Mouse (Mus musculus) embryo, embryonic 11.5 days (tissue): ENCODE measurements at regions not wholly inside any gene's neighbourhood (a gene's known extent, or its start where the extent isn't known, plus 50 kb on each side); places are given as distances from the start of the nearest gene placed in this dataset.
A peak's percentile ranks its signal among the peaks of the same experiment; 100 is the strongest.

ENCODE experiments used
- DNase-seq: peaks from one replicate; pipeline ENCODE4 v3.0.0-alpha.2; 2012; ENCODE audit warnings: low read depth, low spot score

- peak; percentile 20 for DNase-seq
Measured at GRCm38 (mm10) chr4:135034406-135034805, 86.0 kb upstream of the Runx3 start.

- no peak for DNase-seq
Measured at GRCm38 (mm10) chr4:135036764-135037163, 83.7 kb upstream of the Runx3 start.

- DNase-seq = no peak
Measured at GRCm38 (mm10) chr4:135039234-135039633, 81.2 kb upstream of the Runx3 start.

- no peak for DNase-seq
Measured at GRCm38 (mm10) chr4:135041921-135042320, 78.5 kb upstream of the Runx3 start.

- no peak for DNase-seq
Measured at GRCm38 (mm10) chr4:135042501-135042900, 78.0 kb upstream of the Runx3 start.

GRCm38 (mm10) chr4:135045054-135045453, 75.4 kb upstream of the Runx3 start:
- no peak for DNase-seq

GRCm38 (mm10) chr4:135046619-135047018, 73.8 kb upstream of the Runx3 start:
- no peak for DNase-seq

- DNase-seq = no peak
Measured at GRCm38 (mm10) chr4:135047251-135047650, 73.2 kb upstream of the Runx3 start.

GRCm38 (mm10) chr4:135047771-135048170, 72.7 kb upstream of the Runx3 start:
- DNase-seq = no peak

GRCm38 (mm10) chr4:135049924-135050323, 70.5 kb upstream of the Runx3 start:
- no peak for DNase-seq

- DNase-seq = no peak
Measured at GRCm38 (mm10) chr4:135051466-135051865, 69.0 kb upstream of the Runx3 start.

- no peak for DNase-seq
Measured at GRCm38 (mm10) chr4:135053585-135053984, 66.9 kb upstream of the Runx3 start.

GRCm38 (mm10) chr4:135054353-135054752, 66.1 kb upstream of the Runx3 start:
- no peak for DNase-seq

GRCm38 (mm10) chr4:135056371-135056770, 64.1 kb upstream of the Runx3 start:
- no peak for DNase-seq

GRCm38 (mm10) chr4:135057286-135057685, 63.2 kb upstream of the Runx3 start:
- no peak for DNase-seq

GRCm38 (mm10) chr4:135058895-135059294, 61.6 kb upstream of the Runx3 start:
- no peak for DNase-seq

GRCm38 (mm10) chr4:135061030-135061743, 59.3 kb upstream of the Runx3 start:
- DNase-seq = no peak

- peak; percentile 79 for DNase-seq
Measured at GRCm38 (mm10) chr4:135066766-135067479, 53.5 kb upstream of the Runx3 start.

GRCm38 (mm10) chr4:135067805-135068204, 52.6 kb upstream of the Runx3 start:
- no peak for DNase-seq

- no peak for DNase-seq
Measured at GRCm38 (mm10) chr4:135069818-135070217, 50.6 kb upstream of the Runx3 start.
